ENCODE assay signal across 8 mouse cellular contexts in genomic region chr13:23763242-23763585, GRCm38 (mm10). TPM values are rescaled to one million over a fixed set of nuclear protein-coding genes. Genes with fewer than 3 reads are reported as not detected.
DNase-seq lines count a peak whose midpoint lies in the region; ATAC-seq and TF ChIP-seq lines count a peak whose summit lies in the region.

No protein-coding gene starts in this region.

- H3K36me3 ChIP-seq in heart, embryonic 16.5 days (ENCODE audit: control insufficient read depth, insufficient read depth), result no peaks in the 10 kb centered on the region
- peaks cover 0 to 35% of the 10 kb centered on the region in 2 experiments; a peak in 2 of 4 replicates for H3K36me3 ChIP-seq in MEL (ENCODE audit: control insufficient read depth in 1 of 2, insufficient read depth in 2 of 2, low read length in 2 of 2)
- H3K36me3 ChIP-seq in hindbrain, embryonic 12.5 days, result no peaks in the 10 kb centered on the region
- no peaks in the 10 kb centered on the region for H3K36me3 ChIP-seq in midbrain, embryonic 12.5 days

- no peak for TF ChIP-seq RAD21 in MEL (IDR thresholded peaks at IDR 0.05; ENCODE audit: low read depth, low read length)

- H3K4me3 ChIP-seq in heart, embryonic 16.5 days (ENCODE audit: low read length), result peak overlapping the region; percentile 76
- peak overlapping the region; percentile 4 to 33 for H3K4me3 ChIP-seq in MEL (ENCODE audit: control insufficient read depth in 1 of 2, insufficient read depth in 1 of 2, low read depth in 2 of 2, low read length in 2 of 2)
- H3K4me3 ChIP-seq in hindbrain, embryonic 12.5 days, result peak overlapping the region; percentile 54
- H3K4me3 ChIP-seq in midbrain, embryonic 12.5 days, result peak overlapping the region; percentile 58

- H3K79me2 ChIP-seq in MEL (ENCODE audit: control insufficient read depth, insufficient read depth, low read length, poor library complexity), result no peaks in the 10 kb centered on the region; the same call in 1 of the 2 replicates

- TF ChIP-seq EP300 in MEL (IDR thresholded peaks at IDR 0.05; ENCODE audit: low read depth in 1 of 2, low read length in 2 of 2), result no peak

- intact Hi-C loops in heart, postnatal 10 days (cut with DNase I), result loop anchor here (5.0 kb wide), 1 partner anchor 1711 kb away; no protein-coding TSS in a partner anchor

- no peak for ATAC-seq in heart, embryonic 16.5 days (replicated peaks; ENCODE audit: extremely low read depth, insufficient read depth, low FRiP score)
- ATAC-seq in hindbrain, embryonic 12.5 days (ENCODE audit: low FRiP score), result no peak
- no peak for ATAC-seq in midbrain, embryonic 12.5 days (ENCODE audit: low FRiP score, low read depth)

- peak overlapping the region; percentile 89 for H3K4me2 ChIP-seq in heart, embryonic 16.5 days (ENCODE audit: low read depth, low read length)
- peak overlapping the region; percentile 88 for H3K4me2 ChIP-seq in hindbrain, embryonic 12.5 days (replicated peaks)
- peak overlapping the region; percentile 73 for H3K4me2 ChIP-seq in midbrain, embryonic 12.5 days (replicated peaks)

- TF ChIP-seq CTCF in MEL (IDR thresholded peaks at IDR 0.05 in 2 of 3, conservative IDR thresholded peaks at IDR 0.05 in 1 of 3; ENCODE audit: control insufficient read depth in 1 of 3, insufficient read depth in 1 of 3, low read depth in 2 of 3, low read length in 3 of 3, poor library complexity in 1 of 3, severe bottlenecking in 1 of 3), result no peak

- no peak for TF ChIP-seq POLR2A in MEL (IDR thresholded peaks at IDR 0.05; ENCODE audit: control insufficient read depth in 1 of 2, insufficient read depth in 1 of 2, low read depth in 1 of 2, low read length in 2 of 2, poor library complexity in 1 of 2)

- H3K4me1 ChIP-seq in heart, embryonic 16.5 days (ENCODE audit: control insufficient read depth, insufficient read depth, low read length), result peaks cover 18% of the 10 kb centered on the region
- peaks cover 2 to 13% of the 10 kb centered on the region in 2 experiments; a peak in 3 of 4 replicates for H3K4me1 ChIP-seq in MEL (ENCODE audit: control insufficient read depth in 1 of 2, insufficient read depth in 2 of 2, low read length in 2 of 2)
- peaks cover 23% of the 10 kb centered on the region for H3K4me1 ChIP-seq in hindbrain, embryonic 12.5 days
- peaks cover 28% of the 10 kb centered on the region for H3K4me1 ChIP-seq in midbrain, embryonic 12.5 days

- no peaks in the 10 kb centered on the region for H3K27me3 ChIP-seq in heart, embryonic 16.5 days (ENCODE audit: control insufficient read depth, insufficient read depth, low read length)
- no peaks in the 10 kb centered on the region for H3K27me3 ChIP-seq in MEL (ENCODE audit: control insufficient read depth in 1 of 2, insufficient read depth in 2 of 2, low read length in 2 of 2)
- H3K27me3 ChIP-seq in hindbrain, embryonic 12.5 days, result no peaks in the 10 kb centered on the region
- H3K27me3 ChIP-seq in midbrain, embryonic 12.5 days, result no peaks in the 10 kb centered on the region

- H3K9ac ChIP-seq in heart, embryonic 16.5 days (ENCODE audit: low read length), result peak overlapping the region; percentile 86
- H3K9ac ChIP-seq in MEL (ENCODE audit: control insufficient read depth, low read depth, low read length, poor library complexity, severe bottlenecking), result peak overlapping the region; percentile 72
- peak overlapping the region; percentile 67; the same call in 1 of the 2 replicates for H3K9ac ChIP-seq in hindbrain, embryonic 12.5 days
- peak overlapping the region; percentile 25; the same call in 1 of the 2 replicates for H3K9ac ChIP-seq in midbrain, embryonic 12.5 days (replicated peaks)

- peak overlapping the region; percentile 96 for H3K27ac ChIP-seq in heart, embryonic 16.5 days (ENCODE audit: low read length)
- peak overlapping the region; percentile 98 for H3K27ac ChIP-seq in MEL (ENCODE audit: control insufficient read depth, low read depth, low read length)
- H3K27ac ChIP-seq in hindbrain, embryonic 12.5 days, result peak overlapping the region; percentile 89
- peak overlapping the region; percentile 90 for H3K27ac ChIP-seq in midbrain, embryonic 12.5 days (replicated peaks)

- 3% methylated on average over 10 of the region's 10 CpGs for WGBS in heart, embryonic 16.5 days
- 1% methylated on average over 10 of the region's 10 CpGs for WGBS in hindbrain, embryonic 12.5 days
- 0% methylated on average over 10 of the region's 10 CpGs for WGBS in midbrain, embryonic 12.5 days

- no peak for DNase-seq in heart, postnatal 10 days
- DNase-seq in MEL (ENCODE audit: low read depth, low spot score), result no peak
- no peak for DNase-seq in cerebellum, postnatal 4 days (ENCODE audit: low spot score in 2 of 2)
- DNase-seq in gastrocnemius, postnatal 4 days (ENCODE audit: low spot score in 2 of 2), result no peak
- no peak for DNase-seq in spleen, postnatal 10 days (ENCODE audit: low spot score in 2 of 2)

- H3K9me3 ChIP-seq in heart, embryonic 16.5 days (replicated peaks; ENCODE audit: control insufficient read depth, low read length), result no peaks in the 10 kb centered on the region
- H3K9me3 ChIP-seq in MEL (replicated peaks; ENCODE audit: insufficient read depth, low read length), result no peaks in the 10 kb centered on the region
- no peaks in the 10 kb centered on the region for H3K9me3 ChIP-seq in hindbrain, embryonic 12.5 days (replicated peaks)
- no peaks in the 10 kb centered on the region for H3K9me3 ChIP-seq in midbrain, embryonic 12.5 days

TF ChIP-seq in MEL, 35 proteins besides CTCF, POLR2A, EP300 and RAD21 (continues in another document):
- no peak for TF ChIP-seq CHD2 (IDR thresholded peaks at IDR 0.05; ENCODE audit: low read length)
- TF ChIP-seq MXI1 (IDR thresholded peaks at IDR 0.05; ENCODE audit: low read depth, low read length), result no peak
- no peak for TF ChIP-seq NELFE (IDR thresholded peaks at IDR 0.05; ENCODE audit: low read depth, low read length)
- TF ChIP-seq ZKSCAN1 (IDR thresholded peaks at IDR 0.05; ENCODE audit: low read depth, low read length), result no peak
- no peak for TF ChIP-seq MAFK (IDR thresholded peaks at IDR 0.05; ENCODE audit: borderline replicate concordance, low read depth, low read length)
- no peak for TF ChIP-seq SMC3 (IDR thresholded peaks at IDR 0.05; ENCODE audit: low read depth, low read length)
- no peak for TF ChIP-seq KAT2A (conservative IDR thresholded peaks at IDR 0.05; ENCODE audit: low read depth, low read length)
- no peak for TF ChIP-seq ZNF384 (IDR thresholded peaks at IDR 0.05; ENCODE audit: low read depth, low read length)
- no peak for TF ChIP-seq NRF1 (IDR thresholded peaks at IDR 0.05; ENCODE audit: insufficient read depth, low read depth, low read length, poor library complexity, severe bottlenecking)

RNA-seq across cellular contexts. Expression of gene Hist1h1a, which starts 0.3 kb away (rescaled TPM):
- 0.79 and 0.97 TPM in 2 replicates for polyA plus RNA-seq in heart, embryonic 16.5 days (2015; fragmentation: Nextera tagmentation; extraction: Ambion mirVana)
- total RNA-seq in heart, postnatal 10 days (2021), result 100 to 1,000 TPM; 109 to 127 TPM
- 2,211 and 2,669 TPM in 2 replicates for total RNA-seq in MEL (2012; rRNA removed)
- 1 to 10 TPM in 1 of 2 experiments, not detected in 1; 4.1 TPM for polyA plus RNA-seq in MEL (2012; ENCODE audit: insufficient read depth in 1 of 2, insufficient read length in 2 of 2, low read depth in 1 of 2, low replicate concordance in 2 of 2, missing spikeins in 1 of 2)
- polyA plus RNA-seq in hindbrain, embryonic 12.5 days (2016; fragmentation: Nextera tagmentation; extraction: Ambion mirVana), result 2.4 and 2.7 TPM in 2 replicates
- 2.3 and 3.6 TPM in 2 replicates for polyA plus RNA-seq in midbrain, embryonic 12.5 days (2016; fragmentation: Nextera tagmentation; extraction: Ambion mirVana)
- total RNA-seq in gastrocnemius, postnatal 4 days (2021), result 100 to 1,000 TPM; 271 to 321 TPM

RNA-seq across cellular contexts. Expression of gene Hist1h3a, which starts 1.0 kb away (rescaled TPM):
- polyA plus RNA-seq in heart, embryonic 16.5 days (2015; fragmentation: Nextera tagmentation; extraction: Ambion mirVana), result 1.5 and 3.4 TPM in 2 replicates
- total RNA-seq in heart, postnatal 10 days (2021), result 100 to 1,000 TPM; 160 to 202 TPM
- 1,097 and 1,298 TPM in 2 replicates for total RNA-seq in MEL (2012; rRNA removed)
- 1 to 10 TPM in 1 of 2 experiments, not detected in 1; 6.5 TPM for polyA plus RNA-seq in MEL (2012; ENCODE audit: insufficient read depth in 1 of 2, insufficient read length in 2 of 2, low read depth in 1 of 2, low replicate concordance in 2 of 2, missing spikeins in 1 of 2)
- 3.3 and 6.1 TPM in 2 replicates for polyA plus RNA-seq in hindbrain, embryonic 12.5 days (2016; fragmentation: Nextera tagmentation; extraction: Ambion mirVana)
- 4.6 and 5.1 TPM in 2 replicates for polyA plus RNA-seq in midbrain, embryonic 12.5 days (2016; fragmentation: Nextera tagmentation; extraction: Ambion mirVana)
- total RNA-seq in gastrocnemius, postnatal 4 days (2021), result 100 to 1,000 TPM; 353 to 457 TPM

RNA-seq across cellular contexts. Expression of gene Hist1h4a, which starts 2.2 kb away (rescaled TPM):
- polyA plus RNA-seq in heart, embryonic 16.5 days (2015; fragmentation: Nextera tagmentation; extraction: Ambion mirVana), result 0.32 TPM in 1 of 2 replicates, not detected in the other
- total RNA-seq in heart, postnatal 10 days (2021), result 100 to 1,000 TPM; 162 to 177 TPM
- 2,939 and 3,025 TPM in 2 replicates for total RNA-seq in MEL (2012; rRNA removed)
- polyA plus RNA-seq in MEL (2012; ENCODE audit: insufficient read depth in 1 of 2, insufficient read length in 2 of 2, low read depth in 1 of 2, low replicate concordance in 2 of 2, missing spikeins in 1 of 2), result 1 to 10 TPM in 1 of 2 experiments, not detected in 1; 9.8 TPM
- 0.72 TPM in 1 of 2 replicates, not detected in the other for polyA plus RNA-seq in hindbrain, embryonic 12.5 days (2016; fragmentation: Nextera tagmentation; extraction: Ambion mirVana)
- polyA plus RNA-seq in midbrain, embryonic 12.5 days (2016; fragmentation: Nextera tagmentation; extraction: Ambion mirVana), result 0.41 and 1.3 TPM in 2 replicates
- 100 to 1,000 TPM; 369 to 391 TPM for total RNA-seq in gastrocnemius, postnatal 4 days (2021)

RNA-seq across cellular contexts. Expression of gene Hist1h4b, which starts 6.4 kb away (rescaled TPM):
- 1.2 and 1.5 TPM in 2 replicates for polyA plus RNA-seq in heart, embryonic 16.5 days (2015; fragmentation: Nextera tagmentation; extraction: Ambion mirVana)
- 100 to 1,000 TPM; 130 to 151 TPM for total RNA-seq in heart, postnatal 10 days (2021)
- 3,071 and 3,339 TPM in 2 replicates for total RNA-seq in MEL (2012; rRNA removed)
- polyA plus RNA-seq in MEL (2012; ENCODE audit: insufficient read depth in 1 of 2, insufficient read length in 2 of 2, low read depth in 1 of 2, low replicate concordance in 2 of 2, missing spikeins in 1 of 2), result 10 to 100 TPM in 1 of 2 experiments, not detected in 1; 19.0 TPM
- 5.0 and 5.5 TPM in 2 replicates for polyA plus RNA-seq in hindbrain, embryonic 12.5 days (2016; fragmentation: Nextera tagmentation; extraction: Ambion mirVana)
- polyA plus RNA-seq in midbrain, embryonic 12.5 days (2016; fragmentation: Nextera tagmentation; extraction: Ambion mirVana), result 5.0 and 8.0 TPM in 2 replicates
- 100 to 1,000 TPM; 298 to 366 TPM for total RNA-seq in gastrocnemius, postnatal 4 days (2021)

RNA-seq across cellular contexts. Expression of gene Trim38, which starts 6.5 kb away (rescaled TPM):
- 0.10 TPM in 1 of 2 replicates, not detected in the other for polyA plus RNA-seq in heart, embryonic 16.5 days (2015; fragmentation: Nextera tagmentation; extraction: Ambion mirVana)
- total RNA-seq in heart, postnatal 10 days (2021), result not detected
- not detected in 2 replicates for total RNA-seq in MEL (2012; rRNA removed)
- polyA plus RNA-seq in MEL (2012; ENCODE audit: insufficient read depth in 1 of 2, insufficient read length in 2 of 2, low read depth in 1 of 2, low replicate concordance in 2 of 2, missing spikeins in 1 of 2), result not detected
- polyA plus RNA-seq in hindbrain, embryonic 12.5 days (2016; fragmentation: Nextera tagmentation; extraction: Ambion mirVana), result not detected in 2 replicates
- polyA plus RNA-seq in midbrain, embryonic 12.5 days (2016; fragmentation: Nextera tagmentation; extraction: Ambion mirVana), result not detected in 2 replicates
- total RNA-seq in gastrocnemius, postnatal 4 days (2021), result not detected

Comparison
In these comparisons a context has a peak if more than half of its experiments do, and no peak if none do; other contexts are left out.
1. H3K4me3 ChIP-seq: peak in every context shown above with its lines; median percentile 76 in heart, embryonic 16.5 days; 58 in midbrain, embryonic 12.5 days; 54 in hindbrain, embryonic 12.5 days; 18 in MEL.
2. H3K9ac ChIP-seq: peak in every context shown above with its lines; median percentile 86 in heart, embryonic 16.5 days; 72 in MEL; 67 in hindbrain, embryonic 12.5 days; 25 in midbrain, embryonic 12.5 days.